Mouse (Mus musculus) G1E-ER4 (cell line): ENCODE results near the gene Ccr1. TPM values are rescaled to one million over a fixed set of nuclear protein-coding genes. Genes with fewer than 3 reads are reported as not detected.
A peak's percentile ranks its signal among the peaks of the same experiment; 100 is the strongest.

ENCODE experiments used
- GATA1 ChIP-seq: IDR thresholded peaks from one replicate; pipeline ENCODE4 v1.8.0; 2012; ENCODE audit warnings: low read length, inconsistent platforms
- polyA plus RNA-seq: library from polyadenylated mRNA; stranded (reverse); fragments of >175 nt; gene quantifications from 2 replicates; pipeline ENCODE4 v1.2.3, GENCODE M21; 2012

Gene Ccr1
- 0.02 TPM in 1 of 2 replicates, not detected in the other for polyA plus RNA-seq

- no peak for TF ChIP-seq GATA1
Observed at GRCm38 (mm10) chr9:123968290-123968912, at the start of gene Ccr1. Gene Ccr1, minus strand, starts transcription at chr9:123968692.

- peak; percentile 94 for TF ChIP-seq GATA1
Observed at GRCm38 (mm10) chr9:124016048-124016447, 47.6 kb upstream of the Ccr1 start.

DNA sequence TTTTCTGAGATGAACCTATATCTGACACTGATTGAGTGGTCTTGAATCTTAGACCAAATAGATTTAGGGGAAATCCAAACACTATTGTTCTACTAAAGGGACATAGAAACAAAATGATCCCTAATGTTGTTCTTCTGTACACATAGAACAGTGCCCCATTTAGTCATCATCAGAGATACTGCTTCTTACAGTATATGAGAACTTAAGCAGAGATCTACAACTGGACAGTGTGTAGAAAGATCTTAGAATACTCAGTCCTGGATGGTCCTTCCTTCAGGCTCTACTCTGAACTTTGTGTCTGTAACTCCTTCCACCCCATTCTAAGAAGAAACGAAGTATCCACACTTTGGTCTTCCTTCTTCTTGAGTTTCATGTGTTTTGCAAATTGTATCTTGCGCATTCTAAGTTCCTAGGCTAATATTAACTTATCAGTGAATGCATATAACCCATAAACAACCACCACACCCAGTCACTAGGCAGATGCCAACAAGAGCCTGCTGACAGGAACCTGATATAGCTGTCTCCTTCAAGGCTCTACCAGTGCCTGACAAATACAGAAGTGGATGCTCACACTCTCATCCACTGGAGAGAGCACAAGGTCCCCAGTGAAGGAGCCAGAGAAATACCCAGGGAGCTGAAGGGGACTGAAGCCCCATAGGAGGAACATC lies 46.6 kb upstream of the Ccr1 start:
- TF ChIP-seq GATA1 = no peak

DNA sequence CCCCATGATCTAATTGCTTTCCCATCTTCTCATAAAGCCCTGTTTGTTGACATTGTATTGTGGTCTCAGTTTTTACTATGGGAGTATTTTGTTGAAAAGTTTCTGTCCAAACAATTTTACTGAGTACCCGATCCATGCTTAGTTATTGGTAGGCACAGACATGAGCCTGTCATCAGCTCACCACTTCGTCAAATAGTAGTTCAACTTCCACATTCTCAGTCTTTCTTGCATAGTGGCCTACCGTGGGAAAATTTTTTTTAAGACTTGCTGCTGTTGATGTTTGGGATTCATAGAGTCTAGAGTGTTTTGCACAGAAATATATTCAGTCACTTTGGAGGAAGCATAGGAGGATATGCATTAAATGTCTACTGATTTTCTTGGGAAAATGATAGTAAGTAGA lies 44.8 kb upstream of the Ccr1 start:
- no peak for TF ChIP-seq GATA1

- TF ChIP-seq GATA1 = no peak
Observed at GRCm38 (mm10) chr9:124012691-124013090, 44.2 kb upstream of the Ccr1 start.

GRCm38 (mm10) chr9:123999784-124000183 lies 31.3 kb upstream of the Ccr1 start:
- no peak for TF ChIP-seq GATA1

DNA sequence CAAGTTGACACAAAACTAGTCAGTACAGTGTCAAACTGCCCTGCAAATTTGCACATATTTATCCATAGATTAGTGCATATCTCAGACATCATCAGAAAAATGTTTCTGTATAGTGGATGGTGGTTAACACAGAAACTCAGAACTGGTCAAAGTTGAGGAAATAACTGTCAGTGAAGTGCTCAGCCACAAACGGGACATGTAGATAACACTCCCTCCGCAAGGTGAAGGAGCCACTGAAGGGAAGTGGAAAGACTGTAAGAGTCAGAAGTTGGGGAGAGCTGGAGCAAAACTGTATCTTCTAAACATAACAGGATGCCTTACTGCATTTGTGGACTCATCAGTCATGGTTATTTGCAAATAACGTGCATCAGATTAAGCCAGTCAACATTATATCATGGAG lies 29.2 kb upstream of the Ccr1 start:
- peak; percentile 32 for TF ChIP-seq GATA1

DNA sequence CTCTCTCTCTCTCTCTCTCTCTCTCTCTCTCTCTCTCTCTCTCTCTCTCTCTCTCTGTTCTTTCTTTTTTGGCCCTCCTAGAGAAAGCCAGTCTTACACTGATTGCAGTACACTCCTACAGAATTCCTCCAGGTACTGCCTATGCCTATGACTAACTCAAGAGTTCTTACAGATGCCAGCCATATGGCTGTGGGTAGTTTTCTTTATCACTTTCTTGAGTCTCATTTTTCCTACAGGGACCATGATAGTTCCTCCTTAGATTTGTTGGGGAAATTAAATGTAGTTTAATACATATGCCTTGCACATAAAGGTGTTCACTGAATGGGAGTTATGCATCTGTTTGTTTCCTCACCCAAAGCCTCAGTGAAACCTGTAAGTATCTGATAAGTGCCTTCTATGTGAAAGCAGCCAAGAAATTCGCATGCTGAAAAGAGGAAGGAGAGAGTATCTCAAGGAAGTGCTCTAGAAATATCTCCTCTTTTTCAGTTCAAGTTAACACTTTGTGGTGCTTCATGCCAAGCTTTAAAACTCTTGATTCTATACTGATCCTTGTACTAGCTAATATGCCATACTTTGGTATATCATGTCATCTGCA lies 22.9 kb upstream of the Ccr1 start:
- no peak for TF ChIP-seq GATA1

- TF ChIP-seq GATA1 = no peak
Observed at GRCm38 (mm10) chr9:123989671-123990070, 21.2 kb upstream of the Ccr1 start.

DNA sequence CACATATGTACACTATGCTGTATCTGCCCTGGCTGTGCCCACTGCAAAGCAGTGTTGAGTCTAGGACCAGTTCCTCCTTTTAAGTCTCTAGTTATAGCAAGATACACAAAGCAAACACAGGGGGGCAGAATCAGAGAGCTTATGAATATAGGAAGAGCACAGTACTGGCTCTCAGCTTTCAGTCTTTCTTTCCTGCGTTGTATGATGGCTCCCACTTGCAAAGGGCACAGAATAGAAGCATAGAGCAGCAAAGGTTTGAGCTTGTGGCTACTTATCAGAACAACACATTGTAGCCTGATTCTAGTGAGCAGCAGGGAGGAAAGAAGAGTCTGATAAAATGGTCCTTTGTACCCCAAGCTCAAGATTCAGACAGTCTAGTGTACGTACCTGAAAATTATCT lies 17.7 kb upstream of the Ccr1 start:
- no peak for TF ChIP-seq GATA1

DNA sequence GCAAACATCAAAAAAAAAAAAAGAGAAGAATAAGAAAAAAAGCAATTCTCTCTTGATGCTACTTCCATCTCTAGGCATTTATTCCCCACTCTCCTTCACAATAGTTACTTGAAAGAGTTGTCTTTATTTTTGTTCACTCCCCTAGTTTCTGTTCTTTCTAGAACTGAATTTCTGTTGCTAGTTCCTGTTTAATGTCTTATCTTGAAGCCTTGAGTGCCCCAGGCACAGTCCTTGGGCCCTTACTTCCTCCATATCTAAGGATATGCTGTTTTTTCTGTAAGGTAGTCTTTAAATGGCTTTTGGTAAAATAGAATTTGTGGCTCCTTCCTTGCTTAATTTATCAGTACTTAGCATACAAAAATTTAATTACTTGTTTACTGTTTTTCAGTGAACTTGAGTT lies 16.5 kb upstream of the Ccr1 start:
- TF ChIP-seq GATA1 = peak; percentile 11

DNA sequence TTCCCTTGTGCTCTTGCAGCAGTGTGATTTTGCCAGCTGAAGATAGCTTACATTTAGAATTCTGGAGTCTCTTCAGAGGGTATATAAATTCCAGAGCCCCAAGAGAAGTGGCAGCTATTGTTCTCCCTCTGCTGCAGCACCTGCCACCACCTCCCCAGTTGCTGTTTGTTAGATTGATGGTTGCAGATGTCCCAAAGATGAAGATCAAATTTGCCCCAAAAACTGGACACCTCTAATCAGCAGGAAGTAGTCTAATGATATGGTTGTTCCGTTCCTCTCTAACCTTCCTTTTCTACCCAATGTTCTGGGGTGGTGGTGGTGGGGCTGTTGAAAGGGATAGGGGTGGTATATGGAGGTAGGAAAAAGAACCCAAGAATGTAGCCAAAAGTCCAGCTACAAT lies 14.2 kb upstream of the Ccr1 start:
- no peak for TF ChIP-seq GATA1

DNA sequence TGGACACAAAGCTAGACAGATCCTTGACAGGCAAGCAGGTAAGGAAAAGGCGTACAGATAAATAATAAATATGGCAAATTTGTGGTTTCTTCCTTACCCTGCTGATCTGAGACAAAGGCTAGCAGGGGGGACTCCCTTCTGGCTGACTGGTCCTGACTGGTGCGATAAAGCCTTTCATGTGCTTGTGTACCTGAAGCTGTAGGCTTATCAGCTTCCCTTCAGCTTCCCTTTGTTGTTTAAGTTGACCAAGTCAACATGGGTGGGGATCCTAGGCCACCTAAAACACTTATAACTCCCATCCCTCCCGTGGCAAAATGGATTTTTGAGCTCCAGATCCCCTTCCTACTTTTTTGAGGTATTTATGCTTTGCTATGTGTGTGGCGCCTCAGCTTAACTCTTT lies 13.4 kb upstream of the Ccr1 start:
- peak; percentile 98 for TF ChIP-seq GATA1

GRCm38 (mm10) chr9:123978308-123978707 lies 9.8 kb upstream of the Ccr1 start, which contains the start of gene Ccr1l1:
Gene Ccr1l1, minus strand, starts transcription at chr9:123978408.
- no peak for TF ChIP-seq GATA1

DNA sequence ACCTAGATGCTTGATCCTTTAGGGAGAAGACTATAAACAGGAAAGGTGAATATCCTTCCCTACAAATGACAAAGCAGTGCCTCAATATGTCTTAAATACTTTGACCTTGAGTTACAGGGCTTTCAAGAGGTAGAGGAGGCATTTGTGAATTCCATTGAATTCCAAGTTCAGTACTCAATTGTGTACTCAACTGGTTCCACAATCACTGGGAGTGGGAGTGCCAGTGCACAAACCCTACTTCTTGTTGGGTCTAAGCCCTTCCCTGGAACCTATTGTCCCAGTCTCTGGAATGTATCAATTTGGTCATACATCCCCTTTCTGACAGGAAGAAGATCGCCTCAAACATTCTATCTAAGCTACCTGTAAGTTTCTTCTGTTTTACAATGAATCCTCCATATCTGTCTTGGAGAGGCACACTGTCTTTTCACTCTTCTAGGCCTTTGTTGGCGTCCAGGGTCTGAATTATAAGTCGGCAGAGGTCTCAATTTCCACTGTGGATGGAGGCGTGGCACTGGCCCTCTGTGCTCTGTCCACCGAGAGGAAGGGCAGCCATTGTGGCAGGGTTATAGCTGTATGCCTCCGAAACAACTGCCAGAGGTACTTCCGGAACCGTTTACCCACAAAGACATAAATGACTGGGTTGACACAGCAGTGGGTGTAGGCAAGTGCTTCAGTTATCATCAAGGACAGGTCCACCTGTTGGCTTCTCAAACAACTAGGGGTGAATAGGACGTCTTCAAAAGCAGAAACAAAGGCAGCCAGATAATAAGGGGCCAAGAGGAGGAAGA lies 8.6 kb upstream of the Ccr1 start:
- TF ChIP-seq GATA1 = no peak

GRCm38 (mm10) chr9:123975630-123976029 lies 7.1 kb upstream of the Ccr1 start:
- TF ChIP-seq GATA1 = no peak

DNA sequence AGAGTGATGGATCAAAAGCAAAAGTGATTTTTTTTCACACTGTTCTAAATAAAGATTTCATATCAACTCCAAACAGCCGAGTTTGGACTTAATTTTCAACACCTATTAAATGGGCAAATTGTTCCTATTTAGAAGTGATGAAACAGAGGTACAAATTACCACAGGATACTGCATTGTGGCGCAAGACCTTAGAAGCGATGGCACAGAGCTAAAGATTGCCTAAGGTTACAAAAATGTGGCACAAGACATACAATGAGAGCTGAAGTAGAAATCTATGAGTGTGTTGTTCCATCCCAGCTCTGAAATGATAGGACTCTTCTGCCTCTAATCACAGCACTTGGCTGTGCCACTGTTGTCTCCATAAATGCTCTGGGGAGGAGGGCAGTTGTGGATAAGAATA lies 3.7 kb downstream of the Ccr1 start:
- no peak for TF ChIP-seq GATA1
